Mouse (Mus musculus): ENCODE results near the gene Mfsd4b2. TPM values are rescaled to one million over a fixed set of nuclear protein-coding genes. Genes with fewer than 3 reads are reported as not detected.
"Not testable (repeated sequence)": the region's sequence is repeated elsewhere in the genome, so short reads cannot be mapped to it uniquely, and the experiment has no call there.

The Mfsd4b2 gene
- not detected in 2 replicates for total RNA-seq (2017)

GRCm38 (mm10) chr10:39926616-39927139, at the start of gene Mfsd4b2:
Gene Mfsd4b2 (minus strand): TSS chr10:39926923.
- ATAC-seq (replicated peaks in 1 of 2; ENCODE audit: insufficient read depth in 1 of 2, low FRiP score in 2 of 2, low TSS enrichment in 1 of 2, low read depth in 1 of 2, poor library complexity in 2 of 2, severe bottlenecking in 2 of 2), result peak; percentile 45 to 49

GRCm38 (mm10) chr10:39975771-39976170, 49.0 kb upstream of the Mfsd4b2 start:
- no peak for ATAC-seq (replicated peaks in 1 of 2; ENCODE audit: insufficient read depth in 1 of 2, low FRiP score in 2 of 2, low TSS enrichment in 1 of 2, low read depth in 1 of 2, poor library complexity in 2 of 2, severe bottlenecking in 2 of 2)

GRCm38 (mm10) chr10:39974982-39975381, 48.3 kb upstream of the Mfsd4b2 start:
- ATAC-seq (replicated peaks in 1 of 2; ENCODE audit: insufficient read depth in 1 of 2, low FRiP score in 2 of 2, low TSS enrichment in 1 of 2, low read depth in 1 of 2, poor library complexity in 2 of 2, severe bottlenecking in 2 of 2), result peak in 1 of 2 experiments; percentile 32; a peak in 1 of 4 replicates

GRCm38 (mm10) chr10:39967512-39967911, 40.8 kb upstream of the Mfsd4b2 start:
- ATAC-seq (replicated peaks in 1 of 2; ENCODE audit: insufficient read depth in 1 of 2, low FRiP score in 2 of 2, low TSS enrichment in 1 of 2, low read depth in 1 of 2, poor library complexity in 2 of 2, severe bottlenecking in 2 of 2), result no peak

- ATAC-seq (replicated peaks in 1 of 2; ENCODE audit: insufficient read depth in 1 of 2, low FRiP score in 2 of 2, low TSS enrichment in 1 of 2, low read depth in 1 of 2, poor library complexity in 2 of 2, severe bottlenecking in 2 of 2), result no peak
Observed at GRCm38 (mm10) chr10:39961906-39962305, 35.2 kb upstream of the Mfsd4b2 start.

GRCm38 (mm10) chr10:39960441-39960822, 33.7 kb upstream of the Mfsd4b2 start:
- ATAC-seq (replicated peaks in 1 of 2; ENCODE audit: insufficient read depth in 1 of 2, low FRiP score in 2 of 2, low TSS enrichment in 1 of 2, low read depth in 1 of 2, poor library complexity in 2 of 2, severe bottlenecking in 2 of 2), result 0 out of 4 replicates have a peak, but pooled peaks of 1 of the 2 experiments have one; percentile 0

- peak; percentile 98 to 99 for ATAC-seq (replicated peaks in 1 of 2; ENCODE audit: insufficient read depth in 1 of 2, low FRiP score in 2 of 2, low TSS enrichment in 1 of 2, low read depth in 1 of 2, poor library complexity in 2 of 2, severe bottlenecking in 2 of 2)
Observed at GRCm38 (mm10) chr10:39959761-39960440, 33.2 kb upstream of the Mfsd4b2 start, which contains the start of gene Mfsd4b3. Gene Mfsd4b3 (minus strand): TSS chr10:39960153.

- ATAC-seq (replicated peaks in 1 of 2; ENCODE audit: insufficient read depth in 1 of 2, low FRiP score in 2 of 2, low TSS enrichment in 1 of 2, low read depth in 1 of 2, poor library complexity in 2 of 2, severe bottlenecking in 2 of 2), result no peak
Observed at GRCm38 (mm10) chr10:39958266-39958665, 31.5 kb upstream of the Mfsd4b2 start.

GRCm38 (mm10) chr10:39956340-39956878, 29.7 kb upstream of the Mfsd4b2 start:
- no peak for ATAC-seq (replicated peaks in 1 of 2; ENCODE audit: insufficient read depth in 1 of 2, low FRiP score in 2 of 2, low TSS enrichment in 1 of 2, low read depth in 1 of 2, poor library complexity in 2 of 2, severe bottlenecking in 2 of 2)

GRCm38 (mm10) chr10:39955163-39955562, 28.4 kb upstream of the Mfsd4b2 start:
- ATAC-seq (replicated peaks in 1 of 2; ENCODE audit: insufficient read depth in 1 of 2, low FRiP score in 2 of 2, low TSS enrichment in 1 of 2, low read depth in 1 of 2, poor library complexity in 2 of 2, severe bottlenecking in 2 of 2), result no peak

- no peak for ATAC-seq (replicated peaks in 1 of 2; ENCODE audit: insufficient read depth in 1 of 2, low FRiP score in 2 of 2, low TSS enrichment in 1 of 2, low read depth in 1 of 2, poor library complexity in 2 of 2, severe bottlenecking in 2 of 2)
Observed at GRCm38 (mm10) chr10:39949377-39949954, 22.7 kb upstream of the Mfsd4b2 start.

- not testable (repeated sequence) for ATAC-seq (replicated peaks in 1 of 2; ENCODE audit: insufficient read depth in 1 of 2, low FRiP score in 2 of 2, low TSS enrichment in 1 of 2, low read depth in 1 of 2, poor library complexity in 2 of 2, severe bottlenecking in 2 of 2)
Observed at GRCm38 (mm10) chr10:39947195-39947594, 20.5 kb upstream of the Mfsd4b2 start.

- peak; percentile 37 to 56; a peak in 2 of 4 replicates for ATAC-seq (replicated peaks in 1 of 2; ENCODE audit: insufficient read depth in 1 of 2, low FRiP score in 2 of 2, low TSS enrichment in 1 of 2, low read depth in 1 of 2, poor library complexity in 2 of 2, severe bottlenecking in 2 of 2)
Observed at GRCm38 (mm10) chr10:39936553-39936952, 9.8 kb upstream of the Mfsd4b2 start.

GRCm38 (mm10) chr10:39924556-39924955, 2.2 kb downstream of the Mfsd4b2 start:
- not testable (repeated sequence) for ATAC-seq (replicated peaks in 1 of 2; ENCODE audit: insufficient read depth in 1 of 2, low FRiP score in 2 of 2, low TSS enrichment in 1 of 2, low read depth in 1 of 2, poor library complexity in 2 of 2, severe bottlenecking in 2 of 2)

GRCm38 (mm10) chr10:39912616-39913015, 14.1 kb downstream of the Mfsd4b2 start:
- no peak for ATAC-seq (replicated peaks in 1 of 2; ENCODE audit: insufficient read depth in 1 of 2, low FRiP score in 2 of 2, low TSS enrichment in 1 of 2, low read depth in 1 of 2, poor library complexity in 2 of 2, severe bottlenecking in 2 of 2)

GRCm38 (mm10) chr10:39908768-39909441, 17.8 kb downstream of the Mfsd4b2 start:
- ATAC-seq (replicated peaks in 1 of 2; ENCODE audit: insufficient read depth in 1 of 2, low FRiP score in 2 of 2, low TSS enrichment in 1 of 2, low read depth in 1 of 2, poor library complexity in 2 of 2, severe bottlenecking in 2 of 2), result peak; percentile 62 to 68

- ATAC-seq (replicated peaks in 1 of 2; ENCODE audit: insufficient read depth in 1 of 2, low FRiP score in 2 of 2, low TSS enrichment in 1 of 2, low read depth in 1 of 2, poor library complexity in 2 of 2, severe bottlenecking in 2 of 2), result no peak
Observed at GRCm38 (mm10) chr10:39906799-39907658, 19.7 kb downstream of the Mfsd4b2 start.
